In the genomic region with DNA sequence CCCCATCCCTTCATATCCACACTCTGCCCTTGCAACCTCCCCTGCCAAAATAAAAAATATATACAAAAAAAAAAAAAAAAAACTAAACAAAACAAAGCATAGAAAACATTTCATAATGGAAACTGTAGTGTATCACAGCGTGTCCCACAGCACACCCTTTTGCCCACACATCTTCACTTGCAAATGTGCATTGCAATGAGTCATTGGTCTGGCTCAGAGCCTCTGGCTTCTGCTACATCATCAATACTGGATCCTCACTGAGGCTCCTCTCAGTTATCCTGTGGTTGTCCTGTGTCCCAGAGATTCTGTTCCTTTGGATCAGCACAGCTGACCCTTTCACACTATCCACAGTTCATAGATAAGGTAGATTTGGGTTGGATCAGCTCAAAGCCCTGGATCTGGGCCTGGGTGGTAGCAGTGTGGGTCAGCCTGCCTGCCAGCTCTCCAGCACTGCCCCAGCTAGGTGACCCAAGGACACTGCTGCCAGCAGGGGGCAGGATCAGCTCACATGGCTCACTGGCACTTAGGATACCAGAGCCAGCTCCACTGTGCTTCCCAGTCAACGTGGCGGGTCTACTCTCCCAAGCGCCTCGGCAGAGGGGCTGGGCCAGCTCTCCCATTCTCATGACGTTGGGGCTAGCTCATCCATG, we compare ENCODE assay signal across 7 mouse cellular contexts. TPM values are rescaled to one million over a fixed set of nuclear protein-coding genes. Genes with fewer than 3 reads are reported as not detected.
DNase-seq lines count a peak whose midpoint lies in the region; ATAC-seq lines count a peak whose summit lies in the region.

No protein-coding gene starts in this region.

- H3K27me3 ChIP-seq in heart, embryonic 12.5 days (replicated peaks), result no peaks in the 10 kb centered on the region

- no peak overlapping the region for H3K4me3 ChIP-seq in heart, embryonic 12.5 days

- WGBS in heart, embryonic 12.5 days, result 58% methylated on average over 6 of the region's 6 CpGs

- H3K9ac ChIP-seq in heart, embryonic 12.5 days, result no peak overlapping the region

- no peak overlapping the region for H3K4me2 ChIP-seq in heart, embryonic 12.5 days

- peaks cover 45% of the 10 kb centered on the region for H3K4me1 ChIP-seq in heart, embryonic 12.5 days (replicated peaks)

- ATAC-seq in heart, embryonic 12.5 days (ENCODE audit: insufficient number of reproducible peaks, low FRiP score), result peak; percentile 44

- no peak overlapping the region for H3K27ac ChIP-seq in heart, embryonic 12.5 days (ENCODE audit: poor library complexity, severe bottlenecking)

- H3K36me3 ChIP-seq in heart, embryonic 12.5 days, result no peaks in the 10 kb centered on the region

- H3K9me3 ChIP-seq in heart, embryonic 12.5 days (replicated peaks), result no peaks in the 10 kb centered on the region

- DNase-seq in urinary bladder, adult 2 months (ENCODE audit: low spot score), result peak; percentile 62
- no peak for DNase-seq in urinary bladder, postnatal 4 days (ENCODE audit: low spot score in 2 of 2)
- peak; percentile 81 for DNase-seq in brain, adult 2 months (ENCODE audit: low read depth, low spot score)
- peak; percentile 79 to 86 for DNase-seq in kidney, postnatal 4 days
- peak; percentile 83 to 85 for DNase-seq in lung, postnatal 4 days
- DNase-seq in spleen, postnatal 14 days (ENCODE audit: low spot score in 2 of 2), result peak; percentile 46 to 60

RNA-seq across cellular contexts. Expression of a gene that starts 7.4 kb away (rescaled TPM):
- polyA plus RNA-seq in urinary bladder, adult 2 months (2012; rRNA removed), result 389 and 506 TPM in 2 replicates
- polyA plus RNA-seq in heart, embryonic 12.5 days (2016; fragmentation: Nextera tagmentation; extraction: Ambion mirVana), result 624 and 643 TPM in 2 replicates

Comparison
In these comparisons a context has a peak if more than half of its experiments do, and no peak if none do; other contexts are left out.
1. DNase-seq: peak in urinary bladder, adult 2 months (single experiment), brain, adult 2 months (single experiment), kidney, postnatal 4 days (2 of 2), lung, postnatal 4 days (2 of 2) and spleen, postnatal 14 days (2 of 2); none in urinary bladder, postnatal 4 days (0 of 2).